Mouse (Mus musculus) neural tube, embryonic 12.5 days (tissue): ENCODE measurements at regions not wholly inside any gene's neighbourhood (a gene's known extent, or its start where the extent isn't known, plus 50 kb on each side); places are given as distances from the start of the nearest gene placed in this dataset.

Experiments
- ATAC-seq: fragments of 200-750 bp; cut with Nextera tagmentation; 2 replicates; pipeline ENCODE4 v1.8.0; 2017; ENCODE audit warnings: low read depth, mild to moderate bottlenecking, moderate TSS enrichment, moderate library complexity; ENCODE audit not compliant: low FRiP score
- H3K27ac ChIP-seq: fragments of 300-500 bp; sonication (generic); 2 replicates; pipeline ENCODE4 v1.5.1; 2016
- H3K27me3 ChIP-seq: fragments of 300-500 bp; sonication (generic); replicated peaks from 2 replicates; pipeline ENCODE4 v1.6.1; 2016; ENCODE audit warnings: mild to moderate bottlenecking
- H3K36me3 ChIP-seq: fragments of 300-500 bp; sonication (generic); 2 replicates; pipeline ENCODE4 v1.6.1; 2016; ENCODE audit warnings: mild to moderate bottlenecking
- H3K4me1 ChIP-seq: fragments of 300-500 bp; sonication (generic); 2 replicates; pipeline ENCODE4 v1.6.1; 2016
- H3K4me2 ChIP-seq: fragments of 300-500 bp; sonication (generic); replicated peaks from 2 replicates; pipeline ENCODE4 v1.6.1; 2016; ENCODE audit warnings: mild to moderate bottlenecking
- H3K4me3 ChIP-seq: fragments of 300-500 bp; sonication (generic); 2 replicates; pipeline ENCODE4 v1.5.1; 2016
- H3K9ac ChIP-seq: fragments of 300-500 bp; sonication (generic); 2 replicates; pipeline ENCODE4 v1.6.1; 2016; ENCODE audit warnings: mild to moderate bottlenecking
- H3K9me3 ChIP-seq: fragments of 300-500 bp; sonication (generic); 2 replicates; pipeline ENCODE4 v1.6.1; 2016; ENCODE audit warnings: mild to moderate bottlenecking
- WGBS: fragments of 180-500 bp; shearing (Covaris S2); methylation state at CpG from one replicate; pipeline ENCODE4 v1.1.7; 2016; 5-methylcytosine and 5-hydroxymethylcytosine counted together

GRCm38 (mm10) chr3:143238546-143238945 lies 356.7 kb upstream of the Pkn2 start:
- Histone ChIP-seq H3K36me3 (no peaks in the 10 kb centered on the region), H3K4me3 (no peak overlapping the region)
- 85% methylated on average over 6 of the region's 6 CpGs for WGBS

DNA sequence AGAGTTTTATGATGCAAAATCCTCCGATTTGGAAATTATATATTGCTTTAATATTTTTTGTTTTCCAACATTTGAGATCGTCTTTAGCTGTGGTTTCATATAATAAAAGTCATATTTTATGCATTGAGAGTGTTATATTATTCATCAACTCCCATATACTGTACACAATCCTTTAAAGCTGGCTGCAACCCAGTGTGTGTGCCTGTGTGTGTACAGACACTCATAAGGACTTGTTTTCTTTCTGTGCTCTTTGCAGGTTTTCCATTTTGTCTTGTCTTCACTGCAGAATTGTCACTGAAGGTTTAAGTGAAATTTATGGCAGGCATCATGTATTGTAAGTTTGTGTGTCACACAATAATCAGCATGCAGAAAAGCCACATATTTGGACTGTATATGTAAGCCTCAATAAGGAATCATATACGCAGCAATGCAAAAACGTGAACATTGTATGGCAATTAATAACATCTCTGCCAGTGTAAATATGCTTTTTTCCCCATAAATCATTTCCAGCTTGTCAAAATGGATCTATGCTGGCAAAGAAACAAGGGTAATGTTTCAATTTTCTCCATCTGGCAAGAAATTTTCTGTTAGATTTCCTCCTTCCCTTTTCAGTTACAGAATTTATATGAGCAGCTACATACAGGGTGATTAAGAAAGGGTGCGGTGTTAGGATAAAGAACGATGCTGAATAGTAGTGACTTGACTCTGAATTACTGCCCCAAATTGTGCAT lies 342.4 kb upstream of the Pkn2 start:
- H3K4me2 ChIP-seq = no peak overlapping the region
- ATAC-seq = no peak
- WGBS = 82% methylated on average over 6 of the region's 6 CpGs

More at GRCm38 (mm10) chr3:143238546-143238945, 356.7 kb upstream of the Pkn2 start:
- Histone ChIP-seq H3K4me2 (no peak overlapping the region), H3K4me1 (no peaks in the 10 kb centered on the region), H3K9ac (no peak overlapping the region), H3K27ac (no peak overlapping the region), H3K9me3 (no peaks in the 10 kb centered on the region), H3K27me3 (no peaks in the 10 kb centered on the region)
- no peak for ATAC-seq

DNA sequence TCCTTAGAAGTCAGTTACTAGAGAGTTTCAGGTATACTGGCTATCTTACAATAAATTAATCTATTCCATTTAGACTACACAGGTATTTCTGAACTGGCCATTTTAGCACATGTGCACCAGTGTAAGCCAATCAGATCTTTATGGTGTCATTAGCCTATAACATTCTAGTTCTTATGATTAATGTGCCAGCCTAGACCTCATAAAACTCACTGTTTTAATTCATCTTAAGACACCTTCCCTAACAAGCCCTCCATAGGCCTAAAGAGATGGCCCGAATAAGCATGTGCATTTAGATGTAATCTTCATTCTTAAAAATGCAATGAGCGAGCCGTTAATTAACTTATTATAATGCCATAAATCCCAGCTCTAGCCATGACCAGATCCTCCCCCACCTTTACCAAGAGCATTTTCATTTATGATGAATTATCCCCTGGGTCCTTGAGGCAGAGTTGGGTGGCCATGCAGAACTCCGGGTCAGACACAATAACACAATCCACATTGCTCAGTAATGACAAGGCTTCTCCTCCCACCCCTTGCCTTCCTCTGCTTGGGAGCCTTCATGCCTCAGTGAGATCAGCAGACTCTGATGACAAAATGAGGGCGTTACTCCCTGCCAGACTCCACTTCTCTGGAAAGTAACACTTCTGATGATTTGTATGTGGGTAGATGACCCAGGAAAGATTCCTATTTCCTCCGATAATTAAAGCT lies 311.6 kb upstream of the Pkn2 start:
- H3K9ac ChIP-seq = no peak overlapping the region
- no peaks in the 10 kb centered on the region for H3K4me1 ChIP-seq
- no peak overlapping the region for H3K27ac ChIP-seq
- no peak overlapping the region for H3K4me3 ChIP-seq
- H3K9me3 ChIP-seq = no peaks in the 10 kb centered on the region
- H3K36me3 ChIP-seq = no peaks in the 10 kb centered on the region
- 77% methylated on average over 6 of the region's 6 CpGs for WGBS
- peak; percentile 56; the same call in 1 of the 2 replicates for ATAC-seq
- H3K27me3 ChIP-seq = no peaks in the 10 kb centered on the region
- no peak overlapping the region for H3K4me2 ChIP-seq

More for the DNA sequence above, 342.4 kb upstream of the Pkn2 start:
- Histone ChIP-seq H3K27me3 (no peaks in the 10 kb centered on the region), H3K4me3 (no peak overlapping the region), H3K9ac (no peak overlapping the region), H3K4me1 (no peaks in the 10 kb centered on the region), H3K36me3 (no peaks in the 10 kb centered on the region), H3K27ac (no peak overlapping the region), H3K9me3 (no peaks in the 10 kb centered on the region)

GRCm38 (mm10) chr3:143188931-143189330 lies 307.1 kb upstream of the Pkn2 start:
- no peak overlapping the region for H3K9ac ChIP-seq
- no peaks in the 10 kb centered on the region for H3K9me3 ChIP-seq
- H3K36me3 ChIP-seq = no peaks in the 10 kb centered on the region
- no peak overlapping the region for H3K4me3 ChIP-seq
- no peaks in the 10 kb centered on the region for H3K27me3 ChIP-seq
- H3K27ac ChIP-seq = no peak overlapping the region
- no peaks in the 10 kb centered on the region for H3K4me1 ChIP-seq
- WGBS = 59% methylated on average over 7 of the region's 7 CpGs
- H3K4me2 ChIP-seq = no peak overlapping the region
- ATAC-seq = no peak

- no peaks in the 10 kb centered on the region for H3K4me1 ChIP-seq
- H3K9me3 ChIP-seq = no peaks in the 10 kb centered on the region
- H3K27me3 ChIP-seq = no peaks in the 10 kb centered on the region
- ATAC-seq = no peak
- H3K4me3 ChIP-seq = no peak overlapping the region
- 73% methylated on average over 4 of the region's 4 CpGs for WGBS
- no peaks in the 10 kb centered on the region for H3K36me3 ChIP-seq
- no peak overlapping the region for H3K27ac ChIP-seq
- no peak overlapping the region for H3K4me2 ChIP-seq
- H3K9ac ChIP-seq = no peak overlapping the region
Observed at GRCm38 (mm10) chr3:143173971-143174370, 292.2 kb upstream of the Pkn2 start.

DNA sequence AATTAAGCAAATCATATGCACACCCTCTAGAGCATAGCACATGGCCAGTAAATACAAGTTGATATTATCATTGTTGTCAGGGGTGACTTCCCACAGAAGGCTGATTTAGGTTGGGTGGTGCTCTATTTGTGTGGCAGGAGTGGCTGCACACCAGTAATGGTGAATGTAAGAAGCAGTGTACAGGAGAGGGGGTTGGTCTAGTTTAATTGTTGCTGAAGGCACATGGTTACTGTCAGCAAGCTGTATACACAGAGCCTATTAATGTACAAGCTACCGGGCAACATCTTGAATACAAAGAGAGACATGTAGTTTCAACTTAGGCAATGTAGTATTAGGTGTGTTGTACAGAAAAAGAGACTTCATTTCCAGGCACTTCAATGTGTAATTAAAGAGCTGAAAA lies 280.6 kb upstream of the Pkn2 start:
- WGBS = 73% methylated on average over 1 of the region's 1 CpGs

DNA sequence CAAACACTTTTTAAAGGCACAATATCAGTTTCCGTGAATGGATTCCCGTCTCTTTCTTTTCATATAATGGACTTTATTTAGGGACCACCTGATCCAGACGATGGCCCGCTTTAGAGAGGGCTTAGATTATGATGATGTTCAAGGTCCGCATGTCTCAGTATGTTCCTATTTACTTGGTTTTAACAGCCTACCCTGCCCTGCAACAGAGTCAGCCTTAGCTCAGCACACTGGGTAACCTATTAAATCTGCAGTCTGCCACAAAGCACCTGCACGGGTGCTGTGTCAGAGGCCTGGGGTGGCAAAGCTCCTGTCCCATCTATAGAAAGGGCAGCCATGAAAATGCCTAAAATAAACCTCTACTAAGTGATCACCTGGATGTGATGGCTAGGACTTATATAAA lies 280.2 kb upstream of the Pkn2 start:
- ATAC-seq = no peak
- H3K27me3 ChIP-seq = no peaks in the 10 kb centered on the region
- H3K4me2 ChIP-seq = no peak overlapping the region
- no peaks in the 10 kb centered on the region for H3K4me1 ChIP-seq
- H3K9ac ChIP-seq = no peak overlapping the region
- no peak overlapping the region for H3K27ac ChIP-seq
- 86% methylated on average over 6 of the region's 6 CpGs for WGBS
- no peaks in the 10 kb centered on the region for H3K36me3 ChIP-seq
- H3K9me3 ChIP-seq = no peaks in the 10 kb centered on the region
- no peak overlapping the region for H3K4me3 ChIP-seq

More for the DNA sequence above, 280.6 kb upstream of the Pkn2 start:
- no peak for ATAC-seq
- H3K9me3 ChIP-seq = no peaks in the 10 kb centered on the region
- no peaks in the 10 kb centered on the region for H3K36me3 ChIP-seq
- no peak overlapping the region for H3K4me2 ChIP-seq
- no peaks in the 10 kb centered on the region for H3K4me1 ChIP-seq
- no peak overlapping the region for H3K27ac ChIP-seq
- no peak overlapping the region for H3K4me3 ChIP-seq
- no peak overlapping the region for H3K9ac ChIP-seq
- H3K27me3 ChIP-seq = no peaks in the 10 kb centered on the region

DNA sequence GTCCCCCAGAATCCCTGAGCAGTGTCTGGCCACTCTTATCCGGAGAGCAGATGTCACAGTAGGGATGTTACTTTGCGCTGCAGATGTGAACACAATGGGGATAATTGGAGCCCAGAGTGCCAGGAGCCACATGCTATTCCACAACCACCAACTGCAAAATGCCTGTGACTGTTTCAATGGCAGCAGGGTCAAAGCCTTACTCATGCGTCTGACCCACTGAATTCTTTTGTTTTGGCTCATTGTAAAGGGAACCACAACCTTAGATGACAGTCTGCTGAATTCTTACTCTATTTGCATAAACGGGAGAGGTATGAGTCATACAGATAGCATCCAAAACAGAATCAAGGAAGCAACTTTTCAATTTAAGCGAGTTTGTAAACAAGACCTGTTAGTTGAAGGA lies 276.8 kb upstream of the Pkn2 start:
- Histone ChIP-seq H3K4me3 (no peak overlapping the region), H3K4me1 (no peaks in the 10 kb centered on the region), H3K9me3 (no peaks in the 10 kb centered on the region), H3K4me2 (no peak overlapping the region), H3K27me3 (no peaks in the 10 kb centered on the region), H3K27ac (no peak overlapping the region), H3K36me3 (no peaks in the 10 kb centered on the region), H3K9ac (no peak overlapping the region)
- WGBS = 38% methylated on average over 5 of the region's 5 CpGs
- ATAC-seq = no peak

DNA sequence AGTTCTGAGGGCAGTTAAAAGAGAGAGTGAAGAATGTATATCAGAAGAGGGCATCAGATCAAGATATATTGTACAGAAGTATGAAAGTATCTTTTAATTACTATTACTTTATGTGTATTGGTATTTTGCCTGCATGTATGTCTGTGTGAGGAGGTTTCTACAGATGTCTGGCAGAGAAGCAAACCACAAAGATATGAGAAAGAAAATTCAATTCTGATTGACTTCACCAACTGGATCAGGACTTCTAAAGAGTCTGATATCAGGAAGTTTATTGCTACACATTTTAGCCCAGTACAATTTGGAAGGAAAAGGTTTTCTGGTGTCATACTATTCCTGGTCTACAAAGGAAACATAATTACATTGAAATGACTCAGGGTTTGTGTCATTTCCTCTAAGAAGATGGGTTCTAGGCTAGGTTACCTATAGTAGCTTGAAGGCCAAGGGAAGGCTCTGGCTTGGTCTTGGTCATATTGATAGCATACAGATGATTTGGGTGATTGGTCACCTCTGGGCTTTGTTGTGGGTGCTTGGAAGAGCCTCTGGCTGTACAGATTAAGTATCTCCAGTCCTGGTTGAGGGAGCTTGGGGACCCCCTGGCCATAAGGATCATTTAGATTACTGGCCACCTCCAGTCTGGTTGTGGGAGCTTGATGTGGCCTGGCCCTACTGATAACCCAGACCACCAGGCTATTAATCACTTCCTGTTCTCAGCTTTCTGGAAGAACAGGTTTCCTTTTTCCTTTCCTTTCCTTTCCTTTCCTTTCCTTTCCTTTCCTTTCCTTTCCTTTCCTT lies 275.1 kb upstream of the Pkn2 start:
- Histone ChIP-seq H3K9me3 (no peaks in the 10 kb centered on the region), H3K4me1 (no peaks in the 10 kb centered on the region), H3K36me3 (no peaks in the 10 kb centered on the region)

DNA sequence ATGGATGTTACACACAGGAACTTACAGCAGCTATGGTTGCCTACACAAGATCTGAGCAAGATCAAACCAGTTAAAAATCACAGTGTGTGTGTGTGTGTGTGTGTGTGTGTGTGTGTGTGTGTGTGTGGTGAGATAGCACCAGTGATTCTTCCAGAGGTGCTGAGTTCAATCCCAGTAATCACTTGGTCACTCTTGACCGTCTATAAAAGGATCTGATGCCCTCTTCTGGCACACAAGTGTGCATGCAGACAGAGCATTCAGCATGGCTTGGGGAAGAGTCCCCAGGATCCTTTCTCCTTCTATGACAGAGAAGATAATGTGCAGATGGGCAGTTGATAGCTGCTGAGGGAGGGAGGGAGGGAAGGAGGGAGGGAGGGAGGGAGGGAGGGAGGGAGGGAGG lies 274.4 kb upstream of the Pkn2 start:
- Histone ChIP-seq H3K4me1 (no peaks in the 10 kb centered on the region), H3K4me2 (no peak overlapping the region), H3K4me3 (no peak overlapping the region), H3K9ac (no peak overlapping the region), H3K27ac (no peak overlapping the region), H3K36me3 (no peaks in the 10 kb centered on the region), H3K27me3 (no peaks in the 10 kb centered on the region), H3K9me3 (no peaks in the 10 kb centered on the region)
- 73% methylated on average over 1 of the region's 1 CpGs for WGBS
- no peak for ATAC-seq

More for the DNA sequence above, 275.1 kb upstream of the Pkn2 start:
- Histone ChIP-seq H3K9ac (no peak overlapping the region), H3K4me2 (no peak overlapping the region), H3K27me3 (no peaks in the 10 kb centered on the region), H3K4me3 (no peak overlapping the region), H3K27ac (no peak overlapping the region)
- ATAC-seq = no peak

DNA sequence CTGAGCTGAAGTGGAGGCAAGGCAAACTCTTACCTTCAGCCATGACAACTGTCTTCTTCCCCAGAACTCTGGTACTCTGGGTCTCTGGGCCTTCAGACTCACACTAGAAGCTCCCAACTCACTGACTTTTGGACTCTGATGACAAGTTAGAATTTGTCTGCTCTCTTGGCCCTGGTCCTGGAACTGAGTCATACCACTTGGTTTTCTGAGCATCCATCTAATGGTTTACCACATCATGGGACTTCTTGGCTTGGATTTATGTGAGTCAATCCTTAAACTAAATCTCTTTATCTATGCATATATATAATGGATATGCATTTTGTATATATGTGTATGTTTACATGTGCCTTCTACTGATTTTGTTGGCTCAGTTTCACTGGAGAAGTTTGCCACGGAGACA lies 273.8 kb upstream of the Pkn2 start:
- 91% methylated on average over 1 of the region's 1 CpGs for WGBS
- H3K4me3 ChIP-seq = no peak overlapping the region
- H3K4me1 ChIP-seq = no peaks in the 10 kb centered on the region
- no peak overlapping the region for H3K9ac ChIP-seq
- ATAC-seq = no peak
- no peaks in the 10 kb centered on the region for H3K36me3 ChIP-seq
- no peak overlapping the region for H3K4me2 ChIP-seq
- H3K27me3 ChIP-seq = no peaks in the 10 kb centered on the region
- no peaks in the 10 kb centered on the region for H3K9me3 ChIP-seq
- H3K27ac ChIP-seq = no peak overlapping the region

DNA sequence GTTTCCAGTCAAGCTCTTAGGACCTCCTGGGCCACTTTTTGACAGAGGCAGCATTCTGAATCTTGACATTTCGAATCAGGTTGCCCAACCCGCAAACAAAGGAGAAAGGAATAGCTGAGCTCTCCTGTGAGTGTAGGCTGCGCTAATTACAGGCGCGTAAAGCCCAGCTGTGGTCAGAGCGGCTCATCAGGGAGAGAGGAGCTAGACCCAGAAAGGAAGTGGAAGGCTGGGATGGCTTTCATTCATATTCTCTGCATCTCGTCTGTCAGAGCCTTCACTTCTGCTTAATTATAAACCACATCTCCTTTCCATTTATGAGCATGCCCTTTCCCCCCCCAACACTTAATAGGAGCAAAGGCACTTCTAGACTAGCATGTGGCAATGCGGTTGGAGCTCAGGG lies 265.7 kb upstream of the Pkn2 start:
- H3K4me1 ChIP-seq = no peaks in the 10 kb centered on the region
- H3K27me3 ChIP-seq = no peaks in the 10 kb centered on the region
- H3K27ac ChIP-seq = no peak overlapping the region
- no peak for ATAC-seq
- 68% methylated on average over 8 of the region's 8 CpGs for WGBS
- H3K4me3 ChIP-seq = no peak overlapping the region
- no peaks in the 10 kb centered on the region for H3K9me3 ChIP-seq
- no peaks in the 10 kb centered on the region for H3K36me3 ChIP-seq
- no peak overlapping the region for H3K9ac ChIP-seq
- H3K4me2 ChIP-seq = no peak overlapping the region
